Mouse (Mus musculus): ENCODE data around the gene Abcf1.

GRCm38 (mm10) chr17:35923281-35923680 is 46.3 kb downstream of the Abcf1 start:
- TF ChIP-seq POLR2A (IDR thresholded peaks at IDR 0.05; ENCODE audit: borderline replicate concordance, low read depth, low read length), result no peak
- no peak for TF ChIP-seq CTCF (IDR thresholded peaks at IDR 0.05; ENCODE audit: low read depth, low read length)

All from bone marrow macrophage, adult 2 months (primary cell).